Mouse (Mus musculus): ENCODE measurements around the gene Psmb4. TPM values are rescaled to one million over a fixed set of nuclear protein-coding genes. Genes with fewer than 3 reads are reported as not detected.
"Not testable (repeated sequence)": the region's sequence is repeated elsewhere in the genome, so short reads cannot be mapped to it uniquely, and the experiment has no call there.

The Psmb4 gene
- total RNA-seq (2021), result 100 to 1,000 TPM; 217 to 251 TPM
- long read RNA-seq, experiment 1, transcript Psmb4-201 (7 exons, 1,183 nt), result major isoform, 68 of 72 reads
- long read RNA-seq, experiment 1, partial matches to known transcripts, result 3 of 72 reads
- long read RNA-seq, experiment 1, other reads (novel, unspliced or antisense), result 1 of 72 reads
- long read RNA-seq, experiment 2, transcript Psmb4-201 (7 exons, 1,183 nt), result major isoform, 84 of 85 reads
- long read RNA-seq, experiment 2, partial matches to known transcripts, result 0 of 85 reads
- long read RNA-seq, experiment 2, other reads (novel, unspliced or antisense), result 1 of 85 reads

DNA sequence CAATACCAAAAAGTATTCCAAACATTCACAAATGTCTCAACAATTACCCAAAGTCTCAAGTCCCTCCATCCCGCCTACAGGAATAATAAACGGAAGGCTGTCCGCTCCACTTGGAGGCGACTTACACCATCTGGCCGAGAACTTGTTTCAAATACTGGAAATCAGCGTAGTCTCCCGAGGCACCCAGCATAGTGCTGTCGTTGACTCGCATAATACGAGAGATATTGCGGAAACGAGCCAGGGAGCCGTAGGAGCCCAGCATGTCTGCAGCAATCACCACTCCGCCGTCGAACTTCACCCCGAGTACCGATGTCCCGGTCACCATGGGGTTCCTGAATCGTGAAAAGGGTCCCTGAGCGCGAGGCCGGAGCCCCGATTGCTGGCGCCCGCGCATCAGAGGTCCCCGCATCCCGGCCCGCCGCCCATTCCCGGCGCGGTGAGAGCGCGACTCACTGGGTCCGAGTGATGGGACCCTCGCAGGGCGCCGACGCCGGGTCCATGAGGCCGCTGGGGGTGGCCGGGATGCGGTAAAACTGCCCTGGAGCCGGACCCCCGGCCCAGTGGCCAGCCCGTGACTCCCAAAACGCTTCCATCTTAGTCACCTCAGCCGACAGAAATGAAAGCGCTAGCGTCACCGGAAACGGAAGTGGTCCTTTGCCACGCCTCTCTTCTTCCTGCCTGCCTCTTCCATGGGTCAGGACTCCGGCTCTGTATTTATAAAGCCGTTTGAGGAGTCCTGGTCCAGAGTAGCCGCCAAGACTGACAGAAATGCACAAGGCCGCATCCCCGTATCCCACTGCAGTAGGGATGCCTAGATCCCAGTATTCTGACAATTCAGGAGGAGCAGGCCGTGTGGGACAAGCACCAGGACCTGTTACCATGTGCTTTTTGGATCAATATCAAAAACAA, at the start of gene Psmb4:
Gene Psmb4 (minus strand): TSS at position 646 of the 909 bp plus-strand sequence.
- peak; percentile 78 to 89 for DNase-seq
- intact Hi-C loops (cut with DNase I), result loop anchor here (5.0 kb wide), 1 partner anchor 111 kb away; no protein-coding TSS in a partner anchor

DNA sequence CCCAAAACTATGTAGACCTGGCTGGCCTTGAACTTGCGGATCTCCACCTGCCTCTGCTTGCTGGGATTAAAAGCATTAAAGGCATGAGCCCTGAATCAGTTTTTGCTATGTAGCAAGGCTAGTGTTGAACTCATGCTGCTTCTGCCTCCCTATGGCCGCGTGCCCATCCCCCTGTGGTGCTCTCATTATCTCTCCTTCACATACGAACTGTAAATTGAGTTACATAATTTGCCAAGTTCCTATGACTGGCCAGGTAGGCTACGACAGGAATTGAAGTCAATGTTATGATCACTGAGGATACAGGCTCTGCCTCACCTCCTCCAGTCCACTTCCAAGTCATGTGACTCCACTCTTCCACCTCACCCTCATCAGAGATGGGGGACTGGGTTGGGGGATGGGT, 49.4 kb upstream of the Psmb4 start:
- DNase-seq; intact Hi-C loops (cut with DNase I): not testable (repeated sequence)

DNA sequence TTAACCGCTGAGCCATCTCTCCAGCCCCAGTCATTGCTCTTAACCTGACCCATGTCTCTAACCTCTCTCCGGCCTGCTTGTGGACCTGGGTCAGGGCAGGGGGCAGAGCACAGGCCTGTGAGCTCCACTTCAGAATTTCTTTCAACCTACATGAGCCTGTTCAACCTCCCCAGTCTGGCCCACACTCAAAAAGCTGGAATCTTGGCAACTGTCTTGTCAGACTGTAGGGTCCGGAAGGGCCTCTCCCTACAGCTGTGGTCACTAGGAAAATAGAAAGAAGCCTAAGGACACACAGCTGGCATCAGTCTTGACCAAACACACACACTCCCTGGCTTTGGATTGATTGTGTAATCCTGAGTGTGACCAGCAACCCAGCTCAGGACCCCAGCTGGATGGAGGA, 48.6 kb upstream of the Psmb4 start:
- intact Hi-C loops (cut with DNase I), result not testable (repeated sequence)
- DNase-seq, result peak; percentile 78 to 87

DNA sequence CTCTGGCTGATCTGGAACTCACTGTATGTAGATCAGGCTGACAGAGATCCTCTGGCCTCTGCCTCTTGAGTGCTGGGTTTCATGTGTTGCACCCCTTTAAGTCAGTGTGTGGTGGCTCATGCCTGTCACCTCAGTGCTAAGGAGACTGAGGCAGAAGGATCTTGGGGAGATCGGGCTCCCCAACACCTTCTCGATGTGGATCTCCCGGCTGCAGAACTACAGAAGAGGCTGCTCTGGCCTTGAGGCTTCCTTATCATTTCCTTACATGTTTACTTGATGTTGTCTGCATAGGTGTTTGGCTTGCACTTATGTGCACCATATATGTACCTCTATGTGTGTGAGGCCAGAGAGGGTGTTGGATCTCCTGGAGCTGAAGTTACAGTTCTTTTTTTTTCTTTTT, 47.8 kb upstream of the Psmb4 start:
- intact Hi-C loops (cut with DNase I); DNase-seq: not testable (repeated sequence)

DNA sequence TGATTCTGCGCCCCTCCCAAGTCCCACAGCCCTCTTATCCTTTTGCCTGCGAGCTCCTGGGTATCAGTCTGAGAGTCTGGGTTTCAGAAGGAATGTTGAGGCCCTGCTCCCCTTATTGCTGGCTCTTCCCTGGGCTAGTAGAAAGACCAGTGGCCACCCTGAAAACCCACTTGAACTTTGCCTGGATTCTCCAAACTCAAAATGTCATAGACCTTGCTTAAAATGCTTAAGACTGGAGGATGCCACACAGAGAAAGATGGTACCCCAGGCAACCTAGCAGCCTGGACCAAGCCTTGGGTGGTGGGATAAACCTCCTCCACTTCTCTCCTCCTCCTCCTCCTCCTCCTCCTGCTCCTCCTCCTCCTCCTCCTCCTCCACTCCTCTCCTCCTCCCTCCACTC, 46.8 kb upstream of the Psmb4 start:
- intact Hi-C loops (cut with DNase I); DNase-seq: not testable (repeated sequence)

DNA sequence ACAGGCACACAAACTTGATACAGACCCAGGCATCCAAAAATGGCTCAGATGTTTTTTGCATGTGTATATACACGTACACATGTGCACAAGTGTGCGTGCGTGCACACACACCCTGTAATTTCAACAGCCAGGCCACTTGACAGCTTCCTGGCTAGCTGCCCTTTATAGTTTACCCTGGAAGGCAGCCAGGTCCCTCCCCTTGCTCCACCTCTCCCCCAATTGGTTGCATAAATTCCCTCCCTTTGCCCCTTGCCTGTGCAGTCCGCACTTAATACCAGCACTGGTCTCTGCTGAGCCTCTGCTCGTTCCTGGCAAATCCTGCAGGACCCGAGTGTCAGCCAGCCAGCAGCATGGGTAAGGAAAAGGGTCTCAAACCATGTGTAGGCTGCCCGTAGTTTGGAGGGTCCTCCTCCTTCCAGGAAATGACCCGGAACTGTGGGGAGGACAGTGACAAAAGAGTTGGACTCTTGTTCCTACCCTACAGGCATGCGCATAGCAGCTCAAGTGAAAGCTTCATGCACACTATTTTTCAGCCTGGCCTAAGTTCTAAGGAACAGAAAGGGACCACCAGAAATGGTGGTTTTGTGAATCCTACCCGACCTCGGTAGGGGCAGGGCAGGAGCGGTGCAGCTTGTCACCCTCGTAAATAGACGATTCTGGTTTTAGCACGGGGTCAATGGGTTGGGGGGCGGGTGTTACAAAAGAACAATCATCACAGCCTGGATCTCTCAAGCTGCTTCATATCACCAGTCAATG, 46.2 kb upstream of the Psmb4 start, which contains the start of gene Selenbp1:
Gene Selenbp1 (plus strand): TSS at position 248 of the 756 bp plus-strand sequence.
- intact Hi-C loops (cut with DNase I), result no loop called here
- peak; percentile 88 to 93 for DNase-seq

DNA sequence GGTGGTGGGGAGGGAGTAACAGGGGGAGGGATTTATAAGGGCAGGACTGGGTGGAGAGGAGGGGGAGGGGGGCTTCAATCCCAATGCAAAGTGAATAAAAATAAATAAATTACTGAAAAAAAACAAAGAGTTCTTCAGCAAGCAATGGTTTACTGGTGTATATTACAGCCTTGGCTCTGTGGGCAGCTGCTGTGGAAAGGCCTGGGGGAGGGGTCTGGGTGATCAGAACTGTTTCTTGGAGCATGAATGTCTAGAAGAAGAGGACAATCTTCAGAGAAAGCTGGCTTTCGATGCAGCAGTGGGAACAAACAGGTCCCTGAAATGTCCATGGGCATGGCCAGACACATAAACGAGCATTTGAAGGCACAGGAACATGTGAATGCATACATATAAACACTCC, 45.5 kb upstream of the Psmb4 start:
- intact Hi-C loops (cut with DNase I); DNase-seq: not testable (repeated sequence)

DNA sequence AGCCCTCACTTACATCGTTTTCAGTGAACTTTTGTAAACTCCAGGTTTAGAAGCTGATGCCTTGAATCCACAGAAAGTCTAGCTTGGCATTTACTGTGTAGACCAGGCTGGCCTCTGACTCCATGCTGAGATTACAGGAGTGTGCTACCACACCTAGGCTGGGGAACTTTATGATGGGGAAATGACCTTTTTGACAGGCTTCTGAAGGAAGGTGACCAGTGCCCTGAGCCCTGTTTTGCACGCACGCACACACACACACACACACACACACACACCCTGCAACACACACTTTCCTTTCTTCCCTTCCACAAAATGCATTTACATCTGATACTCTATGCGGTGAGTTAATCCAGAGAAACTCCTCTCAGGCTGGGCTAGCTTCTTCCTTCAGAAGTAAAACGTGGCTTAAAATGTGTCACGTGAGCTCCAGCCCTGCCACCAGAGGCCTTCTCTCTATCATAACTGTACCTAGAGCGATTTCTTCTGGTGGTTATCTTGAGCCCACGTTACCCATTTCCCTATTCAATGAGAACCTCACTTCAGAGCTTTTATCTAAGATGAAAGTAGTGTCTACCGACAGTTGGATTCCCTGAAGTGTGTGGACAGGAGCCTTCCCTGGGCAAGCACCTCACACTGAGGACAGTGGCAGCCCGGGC, 44.8 kb upstream of the Psmb4 start:
- intact Hi-C loops (cut with DNase I); DNase-seq: not testable (repeated sequence)

DNA sequence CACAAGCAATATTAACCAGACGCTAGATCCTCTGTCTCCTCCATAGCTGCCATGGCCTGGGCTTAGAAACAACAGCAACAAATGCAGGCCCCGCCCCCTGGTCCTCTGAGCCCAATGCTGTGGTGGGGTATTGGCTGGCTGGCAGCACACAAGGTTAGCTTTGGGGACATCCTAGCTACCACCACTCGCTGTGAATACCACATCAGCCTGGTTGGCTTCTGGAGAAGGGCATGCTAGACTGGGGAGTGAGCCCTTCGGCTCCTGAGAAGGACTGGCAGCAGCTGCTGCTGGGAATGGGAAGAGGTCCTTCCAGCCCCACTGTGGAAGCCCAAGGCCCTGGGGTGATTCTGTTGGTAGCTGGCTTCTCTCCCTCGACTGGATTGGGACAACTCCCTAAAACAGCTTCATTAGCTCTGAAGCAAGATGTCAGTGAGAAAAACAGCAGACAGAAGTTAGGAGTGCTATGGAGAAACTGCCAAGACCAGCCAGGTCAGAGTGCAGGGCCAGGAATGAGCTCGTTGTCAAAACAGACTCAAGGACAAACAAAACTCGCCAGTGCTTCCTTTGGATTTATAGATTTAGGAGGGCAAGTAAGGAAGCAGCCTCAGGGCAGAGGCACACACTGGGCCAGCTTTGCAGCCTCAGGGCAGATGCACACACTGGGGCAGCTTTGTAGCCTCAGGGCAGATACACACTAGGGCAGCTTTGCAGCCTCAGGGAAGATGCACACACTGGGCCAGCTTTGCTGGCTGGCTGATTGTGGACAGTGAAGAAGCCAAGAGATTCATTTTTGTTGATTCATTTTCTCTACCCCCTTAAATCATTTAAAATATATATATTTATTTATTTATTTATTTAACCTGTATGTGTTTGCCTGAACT, 43.9 kb upstream of the Psmb4 start:
- DNase-seq, result peak; percentile 23 to 40
- intact Hi-C loops (cut with DNase I), result not testable (repeated sequence)

DNA sequence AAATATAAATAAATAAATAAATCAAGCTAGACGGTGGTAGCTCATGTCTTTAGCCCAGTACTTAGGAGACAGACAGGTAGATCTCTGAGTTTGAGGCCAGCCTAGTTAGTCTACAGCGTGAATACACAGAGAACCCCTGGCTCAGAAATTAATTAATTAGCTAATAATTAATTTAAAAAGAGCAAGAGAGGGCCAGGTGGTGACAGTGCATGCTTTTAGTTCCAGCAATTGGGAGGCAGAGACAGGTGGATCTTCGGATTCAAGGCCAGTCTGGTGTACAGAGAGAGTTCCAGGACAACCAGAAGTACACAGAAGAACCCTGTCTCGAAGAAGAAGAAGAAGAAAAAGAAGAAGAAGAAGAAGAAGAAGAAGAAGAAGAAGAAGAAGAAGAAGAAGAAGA, 42.2 kb upstream of the Psmb4 start:
- intact Hi-C loops (cut with DNase I); DNase-seq: not testable (repeated sequence)

DNA sequence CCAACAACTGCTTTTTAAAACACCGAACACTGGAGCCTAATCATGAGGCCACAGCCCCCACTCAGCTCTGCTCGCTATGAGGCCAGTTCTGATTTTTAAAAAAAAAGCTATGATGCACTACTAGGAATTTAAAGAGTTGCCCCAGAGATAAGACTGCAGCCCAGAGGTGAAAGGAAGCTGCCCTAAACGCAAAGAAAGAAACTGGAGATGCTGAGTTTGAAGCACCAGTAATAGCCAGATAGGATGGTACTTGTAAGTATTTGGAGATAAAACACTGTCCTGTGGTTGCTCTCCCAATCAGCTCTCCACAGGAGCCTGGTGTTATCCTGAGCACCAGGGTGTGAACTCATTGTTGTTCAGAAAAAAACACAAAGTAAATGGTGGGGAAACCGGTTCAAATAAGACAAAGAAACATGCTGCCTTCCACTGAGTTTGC, 39.6 kb upstream of the Psmb4 start:
- intact Hi-C loops (cut with DNase I); DNase-seq: not testable (repeated sequence)

DNA sequence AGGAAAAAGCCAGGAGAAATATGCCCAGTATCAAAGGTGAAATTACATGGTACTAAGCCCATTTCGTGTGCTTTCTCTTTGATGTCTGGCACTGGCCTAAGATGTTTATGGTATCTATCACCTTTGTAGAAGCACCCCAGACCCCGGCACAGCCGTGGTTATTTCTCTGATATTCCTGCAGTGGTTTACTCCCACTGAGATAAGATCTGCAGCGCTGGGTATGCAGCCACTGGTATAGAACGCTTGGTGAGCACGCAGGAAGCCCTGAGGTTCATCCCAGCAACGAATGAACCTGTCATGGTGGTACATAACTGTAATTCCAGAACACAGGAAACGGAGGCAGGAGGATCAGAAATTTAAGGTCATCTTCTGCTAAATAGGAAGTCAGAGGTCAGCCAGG, 37.9 kb upstream of the Psmb4 start:
- intact Hi-C loops (cut with DNase I), result no loop called here
- no peak for DNase-seq

DNA sequence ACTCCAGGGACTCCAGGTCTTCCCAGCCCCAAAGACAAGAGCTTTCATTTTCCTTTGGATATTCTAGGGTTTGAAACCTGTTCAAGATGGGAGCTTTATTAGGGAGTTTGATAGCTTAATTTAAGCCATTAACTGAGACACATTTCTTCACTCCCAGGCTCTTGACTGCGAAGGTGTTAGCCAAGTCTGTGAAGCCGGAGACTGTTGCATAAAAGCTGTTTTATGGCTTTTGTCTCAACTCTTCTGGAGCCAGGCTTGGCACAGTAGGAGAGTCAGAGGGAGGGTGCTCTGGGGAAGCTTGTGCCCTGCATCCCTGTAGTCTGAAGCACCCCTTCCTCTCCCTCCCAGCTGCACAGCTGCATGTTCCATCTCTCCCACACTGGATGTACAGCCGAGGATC, 35.6 kb upstream of the Psmb4 start:
- intact Hi-C loops (cut with DNase I), result no loop called here

DNA sequence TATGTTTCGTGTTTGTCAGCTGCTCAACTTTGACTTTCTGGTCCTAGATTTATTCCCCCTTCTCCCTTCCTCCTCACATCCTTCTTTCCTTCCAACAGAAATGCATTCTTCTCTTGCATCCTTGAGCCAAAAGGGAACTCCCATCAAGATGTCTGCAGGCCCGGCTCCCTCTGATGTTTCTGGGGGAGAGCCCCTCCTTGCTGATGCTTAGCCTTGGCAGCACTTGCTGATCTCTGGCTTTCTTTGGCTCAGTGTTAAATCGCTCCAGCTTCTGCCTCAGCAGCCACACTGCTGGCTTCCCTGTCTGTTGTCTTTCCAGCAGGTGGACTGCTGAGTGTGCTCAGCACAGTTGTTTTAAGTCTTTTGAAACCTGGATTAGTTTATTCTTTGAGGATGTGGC, 34.3 kb upstream of the Psmb4 start:
- DNase-seq, result no peak

More for the DNA sequence above, 35.6 kb upstream of the Psmb4 start:
- DNase-seq, result no peak

DNA sequence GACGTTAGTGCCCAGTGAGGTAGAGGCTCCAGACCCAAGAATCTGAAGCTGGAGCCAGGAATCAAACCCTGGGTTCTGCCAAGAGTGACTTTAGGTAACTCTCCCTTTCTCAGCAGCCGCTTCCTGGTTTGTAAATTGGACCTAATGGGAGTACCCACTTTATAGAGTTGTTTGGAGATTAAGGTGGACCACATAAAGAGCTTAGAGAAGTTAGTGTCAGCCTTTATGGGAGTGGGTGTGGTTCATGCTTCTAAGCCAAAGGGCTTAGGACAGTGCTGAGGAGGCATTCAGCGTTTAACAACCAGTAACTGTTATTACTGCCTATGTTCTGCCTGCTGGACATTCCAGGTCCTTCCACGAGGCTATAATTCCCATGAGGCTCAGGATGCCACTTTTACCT, 32.1 kb upstream of the Psmb4 start:
- no peak for DNase-seq
- intact Hi-C loops (cut with DNase I), result no loop called here

More for the DNA sequence above, 34.3 kb upstream of the Psmb4 start:
- intact Hi-C loops (cut with DNase I), result no loop called here

DNA sequence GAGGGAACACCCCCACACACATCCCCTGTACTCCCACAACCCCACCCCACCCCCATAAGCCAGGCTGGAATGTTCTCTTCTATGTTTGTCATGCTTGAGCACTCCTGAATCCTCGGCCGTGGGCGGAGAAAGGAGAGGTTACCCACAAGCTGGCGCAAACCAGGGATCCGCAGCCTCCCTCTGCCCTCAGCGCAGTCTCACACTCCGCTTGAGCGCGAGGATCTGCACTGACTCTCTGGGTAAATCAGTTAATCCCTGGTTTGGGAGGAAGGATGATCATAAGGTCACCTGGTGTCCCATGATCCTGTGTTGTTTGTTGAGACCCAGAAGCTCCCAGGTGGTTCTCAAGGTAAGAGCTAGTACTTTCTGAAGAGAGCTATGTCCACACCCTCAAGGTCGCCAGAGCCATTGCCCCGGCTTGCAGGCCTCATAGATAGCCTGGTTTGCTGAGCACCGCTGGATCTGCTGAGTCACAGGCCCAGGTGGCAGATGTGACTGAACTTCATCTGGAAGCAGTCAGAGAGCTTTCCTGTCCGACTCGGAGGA, 31.1 kb upstream of the Psmb4 start:
- intact Hi-C loops (cut with DNase I), result no loop called here
- DNase-seq, result no peak

DNA sequence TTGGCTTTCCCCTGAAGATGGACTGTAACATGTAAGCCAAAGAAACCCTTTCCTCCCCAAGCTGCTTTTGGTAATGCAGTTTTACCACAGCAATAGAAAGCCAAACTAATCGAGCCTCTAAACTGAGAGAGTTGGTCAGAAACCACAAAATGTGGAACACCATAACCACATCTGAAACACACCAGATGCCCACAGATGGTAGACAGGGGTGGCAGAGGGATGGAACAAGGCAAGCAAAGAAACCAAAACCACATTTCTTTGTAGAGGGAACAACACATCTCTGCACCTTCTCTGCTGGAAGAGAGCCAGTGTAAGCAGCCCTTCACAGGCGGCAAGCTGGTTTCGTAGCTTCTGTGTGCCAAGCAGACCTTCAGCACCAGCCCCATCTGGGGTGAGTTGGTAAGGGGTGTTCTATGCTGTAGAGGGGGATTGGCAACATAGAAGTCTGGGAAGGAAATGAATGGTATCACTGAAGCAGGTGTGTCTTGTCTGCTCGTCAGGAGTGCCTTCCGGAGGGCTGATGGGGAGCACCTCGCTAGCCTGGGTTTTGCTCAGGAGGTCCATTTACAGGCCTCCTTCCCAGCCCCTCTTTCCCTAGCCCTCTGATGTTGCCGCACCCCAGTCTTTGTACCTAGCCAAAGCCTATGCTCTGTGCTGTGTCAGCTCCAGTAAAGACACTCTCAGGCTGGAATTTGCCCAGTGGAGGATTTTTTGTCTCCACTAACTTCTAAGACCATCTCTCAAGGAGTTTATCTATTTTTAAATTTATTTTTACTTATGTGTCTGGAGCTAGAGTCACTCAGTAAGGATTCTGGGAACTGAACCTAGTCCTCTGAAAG, 29.4 kb upstream of the Psmb4 start:
- no peak for DNase-seq
- intact Hi-C loops (cut with DNase I), result no loop called here

DNA sequence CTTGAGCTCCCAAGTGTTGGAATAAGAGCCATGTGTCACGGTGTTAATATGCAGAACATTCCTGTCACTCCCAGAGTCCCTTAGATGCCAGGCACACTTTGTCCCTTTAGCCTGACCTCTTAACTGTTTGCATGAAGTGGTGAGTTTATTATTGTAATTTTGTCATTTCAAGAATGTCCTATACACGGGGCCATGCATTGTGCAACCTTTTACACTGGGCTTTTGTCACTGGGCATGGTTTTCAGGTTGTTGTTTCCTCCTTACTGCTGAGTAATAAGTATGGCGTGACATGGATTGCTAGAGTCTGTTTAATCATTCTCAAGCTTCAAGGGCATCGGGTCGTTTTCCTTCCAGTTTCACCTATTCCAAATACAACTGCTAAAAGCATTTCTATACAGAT, 27.0 kb upstream of the Psmb4 start:
- intact Hi-C loops (cut with DNase I), result no loop called here
- no peak for DNase-seq
